Mouse (Mus musculus): ENCODE measurements around the gene Pbdc1. TPM values are rescaled to one million over a fixed set of nuclear protein-coding genes. Genes with fewer than 3 reads are reported as not detected.
A peak's percentile ranks its signal among the peaks of the same experiment; 100 is the strongest.
"Not testable (repeated sequence)": the region's sequence is repeated elsewhere in the genome, so short reads cannot be mapped to it uniquely, and the experiment has no call there.

Pbdc1 gene
- 9.8 and 12.7 TPM in 2 replicates for polyA plus RNA-seq (2012; rRNA removed)

- peak; percentile 57 for DNase-seq (ENCODE audit: low read depth, low spot score)
- 1% methylated on average over 35 of the region's 35 CpGs for WGBS
Observed at GRCm38 (mm10) chrX:105079615-105080092, at the start of gene Pbdc1. Gene Pbdc1, plus strand, starts transcription at chrX:105079756.

GRCm38 (mm10) chrX:105037666-105038065, 41.9 kb upstream of the Pbdc1 start:
- WGBS, result 79% methylated on average over 3 of the region's 3 CpGs
- DNase-seq (ENCODE audit: low read depth, low spot score), result no peak

- no peak for DNase-seq (ENCODE audit: low read depth, low spot score)
- 85% methylated on average over 10 of the region's 10 CpGs for WGBS
Observed at GRCm38 (mm10) chrX:105064294-105064693, 15.3 kb upstream of the Pbdc1 start.

GRCm38 (mm10) chrX:105064801-105065200, 14.8 kb upstream of the Pbdc1 start:
- DNase-seq (ENCODE audit: low read depth, low spot score), result no peak
- 88% methylated on average over 4 of the region's 4 CpGs for WGBS

- peak; percentile 70 for DNase-seq (ENCODE audit: low read depth, low spot score)
- WGBS, result 2% methylated on average over 32 of the region's 32 CpGs
Observed at GRCm38 (mm10) chrX:105069671-105070503, 9.7 kb upstream of the Pbdc1 start.

- WGBS, result 4% methylated on average over 12 of the region's 12 CpGs
- no peak for DNase-seq (ENCODE audit: low read depth, low spot score)
Observed at GRCm38 (mm10) chrX:105079151-105079550, 405 bp upstream of the Pbdc1 start.

- whole genome bisulfite sequencing, result 6% methylated on average over 8 of the region's 8 CpGs
- DNase-seq (ENCODE audit: low read depth, low spot score), result no peak
Observed at GRCm38 (mm10) chrX:105080096-105080495, 540 bp downstream of the Pbdc1 start.

- not testable (repeated sequence) for DNase-seq (ENCODE audit: low read depth, low spot score)
- WGBS, result 87% methylated on average over 7 of the region's 7 CpGs
Observed at GRCm38 (mm10) chrX:105083013-105083412, 3.5 kb downstream of the Pbdc1 start.

- WGBS, result 46% methylated on average over 5 of the region's 5 CpGs
- peak; percentile 3 for DNase-seq (ENCODE audit: low read depth, low spot score)
Observed at GRCm38 (mm10) chrX:105104175-105104574, 24.6 kb downstream of the Pbdc1 start.

- no peak for DNase-seq (ENCODE audit: low read depth, low spot score)
- WGBS, result 30% methylated on average over 2 of the region's 2 CpGs
Observed at GRCm38 (mm10) chrX:105114994-105115393, 35.4 kb downstream of the Pbdc1 start.

GRCm38 (mm10) chrX:105120275-105121226, 41.0 kb downstream of the Pbdc1 start, which contains the start of gene Magee1:
Gene Magee1, plus strand, starts transcription at chrX:105120378.
- WGBS, result 19% methylated on average over 65 of the region's 65 CpGs
- peak; percentile 2 for DNase-seq (ENCODE audit: low read depth, low spot score)

- DNase-seq (ENCODE audit: low read depth, low spot score), result no peak
- WGBS, result 29% methylated on average over 38 of the region's 38 CpGs
Observed at GRCm38 (mm10) chrX:105121227-105121865, 41.8 kb downstream of the Pbdc1 start.

GRCm38 (mm10) chrX:105124903-105125302, 45.3 kb downstream of the Pbdc1 start:
- no peak for DNase-seq (ENCODE audit: low read depth, low spot score)
- WGBS, result 22% methylated on average over 3 of the region's 3 CpGs

GRCm38 (mm10) chrX:105151872-105152461, 72.4 kb downstream of the Pbdc1 start:
- WGBS, result 50% methylated on average over 25 of the region's 26 CpGs
- DNase-seq (ENCODE audit: low read depth, low spot score), result no peak

- WGBS, result 60% methylated on average over 6 of the region's 6 CpGs
- DNase-seq (ENCODE audit: low read depth, low spot score), result not testable (repeated sequence)
Observed at GRCm38 (mm10) chrX:105165007-105165406, 85.5 kb downstream of the Pbdc1 start.

Measured in large intestine, adult 2 months (tissue).